Mouse (Mus musculus) lung, adult 2 months (tissue): ENCODE measurements around the gene Dus2.

Experiments
- CTCF ChIP-seq: fragments of 200-500 bp; IDR thresholded peaks from 2 replicates; pipeline ENCODE4 v1.5.1; 2011; ENCODE audit warnings: mild to moderate bottlenecking, low read length, control low read depth; ENCODE audit not compliant: insufficient read depth
- POLR2A ChIP-seq: fragments of 200-500 bp; IDR thresholded peaks from 2 replicates; pipeline ENCODE4 v1.6.1; 2011; ENCODE audit warnings: low read depth, mild to moderate bottlenecking, control low read depth, low read length, borderline replicate concordance; ENCODE audit errors: extremely low read depth

DNA sequence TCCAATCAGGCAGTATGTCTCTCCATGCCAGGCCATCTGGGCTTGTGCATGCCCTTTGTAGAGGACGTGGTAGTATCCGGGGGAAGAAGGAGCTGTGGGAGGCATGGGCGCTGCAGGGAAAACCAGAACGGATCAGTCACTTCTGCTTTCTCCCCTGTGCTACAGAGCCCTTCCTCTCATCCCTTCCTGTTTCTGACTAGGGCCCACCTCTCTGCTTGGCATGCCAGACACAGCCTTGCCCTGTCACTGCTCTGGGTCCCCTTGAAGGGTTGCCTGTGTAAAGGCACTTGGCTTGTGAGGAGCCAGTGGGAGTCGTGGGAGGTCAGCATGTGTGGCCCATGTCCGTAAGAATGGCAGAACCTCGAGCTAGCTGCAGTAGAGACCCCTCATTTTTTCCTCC is 5.2 kb downstream of the Dus2 start:
- TF ChIP-seq CTCF (no peak), POLR2A (no peak)
